Mouse (Mus musculus) thymus, postnatal 25 days (tissue): ENCODE data around the gene Plin5.
A peak's percentile ranks its signal among the peaks of the same experiment; 100 is the strongest.
"Not testable (repeated sequence)": the region's sequence is repeated elsewhere in the genome, so short reads cannot be mapped to it uniquely, and the experiment has no call there.

ENCODE experiments used
- DNase-seq: peaks from one replicate; pipeline ENCODE4 v3.0.0; 2022

Gene Plin5

GRCm38 (mm10) chr17:56106436-56106835, 11.0 kb downstream of the Plin5 start:
- DNase-seq = not testable (repeated sequence)

- DNase-seq = not testable (repeated sequence)
Measured at GRCm38 (mm10) chr17:56104821-56105220, 12.6 kb downstream of the Plin5 start.

DNA sequence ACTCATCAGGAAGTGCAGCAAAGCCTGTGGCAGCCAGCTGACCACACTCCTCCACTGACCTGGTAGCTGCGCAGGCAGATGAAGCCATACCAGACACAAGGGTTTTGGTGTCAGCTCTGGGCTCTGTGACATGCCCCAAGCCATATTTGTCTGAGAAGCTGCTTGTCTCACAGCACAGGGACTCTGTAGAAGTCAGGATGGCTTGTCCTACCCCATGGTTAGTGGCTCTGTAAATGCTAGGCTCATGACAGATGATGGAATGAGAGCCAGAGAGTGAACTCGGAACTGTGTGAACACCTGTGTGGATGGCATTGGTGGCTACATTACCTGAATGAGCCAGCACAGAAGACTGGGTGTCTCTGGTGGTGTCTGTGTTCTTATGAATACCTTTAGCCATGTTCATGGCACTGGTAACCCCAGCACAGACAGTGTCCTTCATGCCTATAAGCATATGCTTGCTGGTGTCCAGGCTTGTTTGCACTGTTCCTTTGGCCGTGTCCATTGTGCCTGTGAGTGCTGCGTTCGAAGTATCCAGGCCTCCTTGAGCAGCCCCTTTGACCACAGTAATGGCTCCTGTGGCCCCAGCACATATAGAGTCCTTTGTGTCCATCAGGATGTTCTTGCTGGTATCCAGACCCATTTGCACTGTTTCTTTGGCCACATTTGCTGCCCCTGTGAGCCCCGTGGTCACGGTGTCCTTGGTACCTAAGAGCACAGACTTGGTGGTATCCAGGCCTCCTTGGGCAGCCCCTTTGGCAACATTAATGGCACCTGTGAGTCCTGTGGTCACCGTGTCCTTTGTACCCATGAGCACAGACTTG, 13.7 kb downstream of the Plin5 start:
- no peak for DNase-seq

DNA sequence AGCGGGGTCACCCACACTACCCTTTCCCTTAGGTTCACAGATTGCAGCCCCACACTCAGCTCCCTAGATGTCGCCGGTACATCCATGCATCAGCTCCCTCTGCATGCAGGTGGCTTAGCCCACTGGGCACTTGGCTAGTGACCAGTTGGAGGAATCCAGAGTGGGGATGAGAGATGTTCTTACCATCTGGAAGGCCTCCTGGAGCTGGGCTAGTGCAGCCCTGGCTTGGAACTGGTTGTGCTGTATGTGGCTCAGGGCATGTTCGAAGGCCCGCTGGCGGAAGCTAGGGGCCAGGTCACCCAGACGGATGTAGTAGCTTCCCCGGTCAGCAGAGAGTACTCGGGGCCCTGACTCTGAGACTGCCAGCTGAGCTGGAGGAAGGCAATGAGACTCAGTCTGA, 14.5 kb downstream of the Plin5 start:
- DNase-seq = no peak

DNA sequence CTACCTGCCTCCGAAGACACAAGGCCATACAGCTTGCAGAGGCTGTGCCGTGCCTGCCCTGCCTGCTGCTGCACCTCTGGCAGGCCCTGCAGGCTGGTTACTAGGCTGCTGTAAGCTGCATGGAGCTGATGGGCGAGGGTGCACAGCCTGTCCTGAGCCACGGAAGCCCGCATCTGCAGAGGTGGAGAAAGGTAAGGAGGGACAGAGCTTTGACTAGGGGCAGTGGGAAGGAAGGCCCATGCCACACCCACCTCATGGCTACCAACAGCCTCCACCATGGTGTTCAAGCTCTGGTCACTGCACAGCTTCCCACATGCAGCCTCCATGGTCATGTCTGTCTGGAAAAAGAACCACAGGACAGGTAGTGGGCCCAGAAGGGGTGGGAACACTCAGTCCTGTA, 15.2 kb downstream of the Plin5 start:
- DNase-seq = no peak

- DNase-seq = no peak
Measured at GRCm38 (mm10) chr17:56100811-56101210, 16.6 kb downstream of the Plin5 start.

- no peak for DNase-seq
Measured at GRCm38 (mm10) chr17:56098711-56099572, 18.5 kb downstream of the Plin5 start.

DNA sequence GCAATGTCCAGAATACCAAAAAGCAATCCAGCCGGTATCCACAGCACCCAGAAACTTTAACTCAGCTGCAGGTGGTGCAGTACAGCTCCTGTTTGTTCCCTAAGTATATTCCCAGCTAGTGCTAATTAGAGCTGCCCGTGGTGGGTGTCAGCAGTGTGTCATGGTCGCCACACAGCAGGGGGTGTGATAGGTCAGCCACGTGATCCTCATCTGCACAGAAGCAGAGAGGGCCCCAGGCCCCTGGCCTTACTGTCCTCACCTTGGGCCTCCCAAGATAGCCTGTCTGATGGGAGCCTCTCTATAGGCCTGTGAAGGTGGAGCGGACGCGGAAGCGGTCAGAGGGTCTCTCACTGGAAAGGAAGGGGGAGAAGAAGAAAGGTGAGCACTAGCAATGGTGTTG, 19.2 kb downstream of the Plin5 start:
- DNase-seq = no peak

- DNase-seq = no peak
Measured at GRCm38 (mm10) chr17:56096883-56097282, 20.5 kb downstream of the Plin5 start.

GRCm38 (mm10) chr17:56092794-56093193, 24.6 kb downstream of the Plin5 start:
- no peak for DNase-seq

DNA sequence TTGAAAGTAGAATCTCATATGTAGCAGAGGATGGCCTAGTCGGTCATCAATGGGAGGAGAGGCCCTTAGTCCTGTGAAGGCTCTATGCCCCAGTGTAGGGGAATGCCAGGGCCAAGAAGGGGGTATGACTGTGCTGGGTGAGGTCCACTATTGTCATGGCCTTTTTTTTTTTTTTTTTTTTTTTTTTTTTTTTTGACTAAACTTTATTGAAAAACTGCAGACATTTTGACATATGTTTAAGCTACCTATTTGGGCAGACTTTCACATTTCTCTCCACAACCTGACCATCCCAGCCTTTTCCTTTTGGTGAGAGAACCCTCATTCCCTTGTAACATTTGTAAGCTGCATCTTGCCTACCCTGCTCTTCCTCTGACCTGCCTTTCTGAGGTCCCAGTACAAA, 25.1 kb downstream of the Plin5 start:
- DNase-seq = no peak

GRCm38 (mm10) chr17:56080781-56081585, 36.4 kb downstream of the Plin5 start:
- peak; percentile 9 for DNase-seq

DNA sequence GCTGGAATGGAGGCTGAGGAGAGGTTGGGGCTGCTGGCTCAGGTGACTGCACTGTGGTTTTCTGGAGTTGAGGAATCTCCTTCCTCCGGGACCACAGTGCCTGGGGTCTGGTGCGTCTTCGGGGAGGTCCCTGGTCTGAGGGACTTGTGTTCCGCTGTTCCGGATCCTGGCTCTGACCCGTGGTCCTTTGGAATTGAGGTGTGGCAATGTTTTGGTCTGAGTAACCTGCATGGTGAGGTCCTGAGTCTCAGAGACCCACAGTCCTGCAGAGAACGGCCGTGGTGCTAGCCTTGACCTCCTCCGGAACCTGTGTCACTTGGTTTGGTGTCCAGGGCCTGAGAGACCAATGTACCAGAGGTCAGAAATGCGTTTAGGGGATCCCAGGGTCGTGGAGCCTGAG, 37.5 kb downstream of the Plin5 start:
- DNase-seq = no peak

DNA sequence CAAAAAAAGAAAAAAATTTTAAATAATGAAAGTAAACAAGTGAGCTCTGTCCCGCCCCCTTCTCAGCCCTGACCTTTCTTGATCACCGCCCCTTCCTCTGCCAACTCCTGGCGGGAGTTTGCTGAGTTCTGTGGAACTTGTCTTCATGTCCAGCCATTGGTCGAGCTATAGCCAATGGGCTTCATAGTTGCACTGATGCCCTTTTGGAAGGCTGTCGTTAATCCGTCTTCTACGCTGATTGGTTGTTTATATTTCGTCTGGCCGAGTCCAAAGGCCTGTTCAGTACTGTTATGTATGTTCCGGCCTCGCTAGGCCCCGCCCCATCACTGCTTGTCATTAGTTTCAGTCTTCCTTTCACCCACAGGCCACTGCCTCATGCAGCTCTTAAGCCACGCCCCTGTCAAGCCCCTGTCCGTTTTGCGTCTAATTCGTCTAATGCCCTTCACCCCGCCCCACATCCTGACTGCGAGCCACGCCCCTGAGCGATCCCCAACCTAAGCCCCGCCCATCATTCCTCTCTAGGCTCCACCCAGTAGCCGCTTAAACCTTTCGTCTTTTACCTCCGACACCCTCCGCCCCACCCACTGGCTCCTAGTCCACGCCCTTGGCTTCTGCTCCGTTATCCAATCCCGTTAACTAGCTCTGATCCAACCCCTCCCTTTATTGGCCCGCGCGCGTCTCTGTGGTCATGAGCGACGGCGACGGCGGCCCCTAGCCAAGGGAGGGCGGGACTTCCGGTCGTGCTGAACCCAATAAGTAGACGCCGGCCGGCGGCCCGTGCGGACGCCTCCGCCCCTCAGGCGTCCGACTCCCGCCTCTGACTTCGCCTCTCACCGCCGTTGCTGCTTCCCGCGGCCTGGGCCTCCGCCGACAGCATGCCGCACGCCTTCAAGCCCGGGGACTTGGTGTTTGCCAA, 38.3 kb downstream of the Plin5 start, which contains the start of gene Hdgfl2:
TSS of gene Hdgfl2 (plus strand) at position 755 of the 916 bp plus-strand sequence.
- peak; percentile 99 for DNase-seq

DNA sequence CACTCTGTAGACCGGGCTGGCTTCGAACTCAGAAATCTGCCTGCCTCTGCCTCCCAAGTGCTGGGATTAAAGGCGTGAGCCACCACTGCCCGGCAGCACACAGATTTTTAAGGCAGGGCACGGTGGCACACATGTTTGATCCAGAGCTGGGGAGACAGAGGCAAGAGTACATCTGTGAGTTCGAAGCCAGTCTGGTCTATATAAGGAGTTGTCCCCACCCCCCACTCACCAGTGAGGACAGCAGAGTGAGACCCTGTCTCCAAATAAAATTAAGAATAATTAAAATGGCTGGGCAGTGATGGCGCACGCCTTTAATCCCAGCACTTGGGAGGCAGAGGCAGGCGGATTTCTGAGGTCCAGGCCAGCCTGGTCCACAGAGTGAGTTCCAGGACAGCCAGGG, 39.0 kb downstream of the Plin5 start:
- DNase-seq = not testable (repeated sequence)

DNA sequence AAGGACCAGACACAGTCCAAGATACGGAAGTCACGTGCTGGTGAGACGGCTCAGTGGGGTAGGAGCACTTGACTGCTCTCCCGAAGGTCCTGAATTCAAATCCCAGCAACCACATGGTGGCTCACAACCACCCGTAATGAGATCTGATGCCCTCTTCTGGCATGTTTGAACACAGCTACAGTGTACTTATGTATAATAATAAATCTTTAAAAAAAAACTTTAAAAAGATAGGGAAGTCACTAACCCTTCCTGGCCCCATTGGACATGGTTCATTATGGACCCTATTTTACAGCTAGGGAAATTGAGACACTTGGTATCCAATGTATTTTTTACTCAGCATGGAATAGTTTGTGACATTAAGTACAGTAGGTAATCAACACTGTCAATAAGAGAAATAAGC, 39.9 kb downstream of the Plin5 start:
- DNase-seq = no peak

DNA sequence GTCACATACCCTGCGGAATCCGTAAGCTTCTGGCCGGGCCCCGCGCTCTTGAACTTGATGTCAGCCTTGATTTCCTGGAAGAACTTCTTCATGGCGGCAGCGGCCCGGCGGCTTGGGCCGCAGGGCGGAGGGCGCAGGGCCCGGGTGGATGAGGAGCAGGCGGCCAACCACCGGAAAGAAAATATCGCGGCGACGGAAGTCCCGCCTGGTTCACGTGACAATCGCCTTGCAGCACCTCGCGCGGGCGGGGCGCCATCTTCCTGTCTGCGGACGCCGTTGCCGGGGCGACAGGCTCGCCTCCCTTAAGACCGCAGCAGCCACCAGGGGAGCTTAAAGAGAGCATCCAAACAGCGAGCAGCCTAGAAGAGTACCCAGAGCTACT, 42.6 kb downstream of the Plin5 start, which contains the start of gene Ubxn6:
TSS of gene Ubxn6 (minus strand) at position 202 of the 382 bp plus-strand sequence.
- peak; percentile 97 for DNase-seq

DNA sequence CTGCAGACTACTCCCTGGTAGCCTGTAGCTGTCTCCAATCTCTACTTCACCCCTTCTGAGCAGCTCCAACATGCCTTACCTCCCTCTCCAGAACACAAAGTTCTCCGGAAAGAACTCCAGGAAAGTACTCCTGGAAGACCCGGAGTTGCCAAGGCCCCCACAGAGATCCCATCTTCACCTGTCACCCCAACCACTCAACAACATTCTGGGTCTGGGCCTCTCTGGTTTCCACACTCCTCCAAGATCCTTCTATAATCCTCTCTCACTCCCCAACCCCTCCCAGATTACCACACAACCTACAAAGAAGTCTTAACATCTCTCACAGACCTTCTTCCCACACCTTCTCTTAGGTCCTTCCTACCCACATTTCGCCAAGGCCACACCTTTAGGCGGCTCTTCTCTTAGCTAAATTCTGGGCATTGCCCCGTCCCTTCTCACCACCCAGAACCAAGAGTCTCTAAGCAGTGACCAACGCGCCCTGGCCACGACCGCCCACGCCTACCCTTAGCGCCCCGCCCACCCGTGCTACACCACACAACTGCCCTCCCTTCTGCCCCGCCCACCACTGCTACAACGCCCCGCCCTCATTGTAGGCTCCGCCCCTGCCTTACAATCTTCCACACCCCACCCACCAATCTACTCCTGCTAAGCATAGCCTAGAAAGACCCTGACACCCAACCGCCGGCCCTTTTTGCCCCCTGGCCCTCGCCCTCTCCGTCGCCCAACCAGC, 43.1 kb downstream of the Plin5 start:
- peak; percentile 81 for DNase-seq

DNA sequence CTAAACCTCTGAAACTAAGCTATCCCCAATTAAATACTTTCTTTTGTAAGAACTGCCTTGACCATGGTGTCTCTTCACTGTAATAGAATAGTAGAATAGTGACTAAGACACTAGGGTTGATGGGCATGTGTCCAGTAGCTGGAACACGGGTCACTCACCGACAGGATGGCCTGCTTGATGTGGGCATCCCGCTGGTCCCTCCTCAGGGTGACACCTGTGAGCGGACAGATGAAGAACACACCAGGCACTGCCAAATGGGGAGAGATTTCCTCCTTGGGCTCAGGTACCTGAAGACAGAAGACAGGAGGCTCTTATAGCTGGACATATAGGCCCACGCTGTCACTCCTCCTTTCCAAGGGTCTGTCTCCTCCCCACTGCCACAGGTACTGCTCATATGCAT, 45.2 kb downstream of the Plin5 start:
- DNase-seq = no peak

GRCm38 (mm10) chr17:56071126-56071525, 46.3 kb downstream of the Plin5 start:
- no peak for DNase-seq

- no peak for DNase-seq
Measured at GRCm38 (mm10) chr17:56069066-56069465, 48.3 kb downstream of the Plin5 start.
